Mouse (Mus musculus): ENCODE measurements around the gene Trim31. TPM values are rescaled to one million over a fixed set of nuclear protein-coding genes. Genes with fewer than 3 reads are reported as not detected.
"Not testable (repeated sequence)": the region's sequence is repeated elsewhere in the genome, so short reads cannot be mapped to it uniquely, and the experiment has no call there.

Trim31 gene
- polyA plus RNA-seq, 1 experiment from 2014 or later = not detected

DNA sequence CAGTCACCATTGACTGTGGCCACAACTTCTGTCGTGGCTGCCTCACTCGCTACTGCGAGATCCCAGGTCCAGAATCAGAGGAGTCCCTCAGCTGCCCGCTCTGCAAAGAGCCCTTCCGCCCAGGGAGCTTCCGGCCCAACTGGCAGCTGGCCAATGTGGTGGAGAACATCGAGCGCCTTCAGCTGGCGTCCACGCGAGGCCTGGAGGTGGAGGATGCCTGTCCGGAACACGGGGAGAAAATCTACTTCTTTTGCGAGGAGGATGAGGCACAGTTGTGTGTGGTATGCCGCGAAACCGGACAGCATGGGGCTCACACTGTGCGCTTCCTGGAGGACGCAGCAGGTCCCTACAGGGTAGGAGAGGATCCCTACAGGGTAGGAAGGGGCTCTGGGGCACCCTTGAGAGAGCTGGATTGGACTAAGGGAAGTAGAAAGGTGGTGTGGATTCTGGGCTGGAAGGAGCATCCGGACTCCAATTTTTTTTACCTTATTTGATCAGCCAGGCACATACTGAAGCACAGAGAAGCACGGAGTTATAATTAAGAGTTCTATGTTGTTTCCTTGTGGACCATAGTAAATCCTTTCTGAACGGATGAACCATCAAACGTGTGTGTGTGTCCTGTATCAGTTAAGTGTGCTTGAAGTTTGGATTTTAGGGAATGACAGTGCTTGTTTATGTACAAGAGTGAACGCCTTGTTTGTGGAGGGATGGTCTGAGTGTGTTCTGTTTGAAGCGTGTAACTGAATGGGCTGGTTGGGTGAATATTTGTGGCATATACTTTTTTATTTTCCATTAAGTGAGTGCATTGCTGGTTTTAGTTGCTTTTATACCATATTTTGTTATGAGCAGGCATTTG lies 27.7 kb upstream of the Trim31 start:
- H3K36me3 ChIP-seq = no peaks in the 10 kb centered on the region
- H3K27ac ChIP-seq (replicated peaks) = no peak overlapping the region
- no peak overlapping the region for H3K4me3 ChIP-seq
- no peak for ATAC-seq (ENCODE audit: low FRiP score, low read depth)
- peaks cover 16% of the 10 kb centered on the region for H3K27me3 ChIP-seq
- no peaks in the 10 kb centered on the region for H3K9me3 ChIP-seq
- no peak overlapping the region for H3K4me2 ChIP-seq (replicated peaks)
- no peak overlapping the region for H3K9ac ChIP-seq (replicated peaks)
- WGBS = 79% methylated on average over 25 of the region's 25 CpGs
- peaks cover 2% of the 10 kb centered on the region; the same call in 1 of the 2 replicates for H3K4me1 ChIP-seq

DNA sequence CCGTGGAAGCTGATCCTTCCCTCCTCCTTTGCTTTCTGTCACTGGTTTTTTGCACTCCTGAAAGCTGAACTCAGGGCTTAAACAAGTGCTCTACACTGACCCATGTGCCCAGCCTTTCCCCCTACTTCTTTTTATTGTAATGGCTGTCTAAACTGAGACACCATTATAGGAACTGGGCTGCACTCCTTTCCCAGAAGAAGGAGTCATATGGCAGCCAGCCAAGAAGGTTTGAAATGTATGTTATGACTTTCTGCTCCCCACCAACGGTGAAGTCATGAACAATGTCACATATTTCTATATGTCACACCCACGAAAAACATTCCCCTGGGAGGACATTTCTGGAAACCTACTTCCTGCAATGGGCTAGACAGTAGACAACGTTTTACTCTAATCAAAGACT lies 23.3 kb upstream of the Trim31 start:
- WGBS = 74% methylated on average over 4 of the region's 4 CpGs
- Histone ChIP-seq H3K4me1 (no peaks in the 10 kb centered on the region), H3K36me3 (no peaks in the 10 kb centered on the region), H3K4me3 (no peak overlapping the region), H3K9ac (replicated peaks) (no peak overlapping the region), H3K27ac (replicated peaks) (no peak overlapping the region), H3K27me3 (no peaks in the 10 kb centered on the region), H3K4me2 (replicated peaks) (no peak overlapping the region), H3K9me3 (no peaks in the 10 kb centered on the region)
- ATAC-seq (ENCODE audit: low FRiP score, low read depth) = no peak

DNA sequence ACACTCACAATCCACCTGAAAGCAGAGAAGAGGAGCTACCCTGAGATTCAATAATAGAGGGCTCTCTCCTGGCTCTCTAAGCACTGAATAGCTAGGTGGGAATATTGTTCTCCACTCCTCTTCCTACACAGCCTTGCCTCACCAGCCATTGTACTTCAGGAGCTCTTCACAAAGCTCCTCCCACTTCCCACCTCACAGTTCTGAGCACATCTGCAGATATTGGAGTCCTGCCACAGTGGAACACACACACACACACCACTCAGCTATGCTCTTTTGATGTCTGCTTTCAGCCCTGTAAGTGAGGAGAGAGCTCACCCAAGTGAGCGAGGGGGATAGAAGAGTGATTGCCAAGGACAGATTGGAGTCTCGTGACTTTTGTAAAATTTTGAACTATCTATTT lies 14.6 kb upstream of the Trim31 start:
- Histone ChIP-seq H3K27me3 (no peaks in the 10 kb centered on the region), H3K27ac (replicated peaks) (no peak overlapping the region), H3K4me2 (replicated peaks) (no peak overlapping the region), H3K4me1 (no peaks in the 10 kb centered on the region), H3K36me3 (no peaks in the 10 kb centered on the region), H3K9ac (replicated peaks) (no peak overlapping the region), H3K4me3 (no peak overlapping the region), H3K9me3 (no peaks in the 10 kb centered on the region)
- ATAC-seq (ENCODE audit: low FRiP score, low read depth) = no peak
- 73% methylated on average over 2 of the region's 2 CpGs for WGBS

DNA sequence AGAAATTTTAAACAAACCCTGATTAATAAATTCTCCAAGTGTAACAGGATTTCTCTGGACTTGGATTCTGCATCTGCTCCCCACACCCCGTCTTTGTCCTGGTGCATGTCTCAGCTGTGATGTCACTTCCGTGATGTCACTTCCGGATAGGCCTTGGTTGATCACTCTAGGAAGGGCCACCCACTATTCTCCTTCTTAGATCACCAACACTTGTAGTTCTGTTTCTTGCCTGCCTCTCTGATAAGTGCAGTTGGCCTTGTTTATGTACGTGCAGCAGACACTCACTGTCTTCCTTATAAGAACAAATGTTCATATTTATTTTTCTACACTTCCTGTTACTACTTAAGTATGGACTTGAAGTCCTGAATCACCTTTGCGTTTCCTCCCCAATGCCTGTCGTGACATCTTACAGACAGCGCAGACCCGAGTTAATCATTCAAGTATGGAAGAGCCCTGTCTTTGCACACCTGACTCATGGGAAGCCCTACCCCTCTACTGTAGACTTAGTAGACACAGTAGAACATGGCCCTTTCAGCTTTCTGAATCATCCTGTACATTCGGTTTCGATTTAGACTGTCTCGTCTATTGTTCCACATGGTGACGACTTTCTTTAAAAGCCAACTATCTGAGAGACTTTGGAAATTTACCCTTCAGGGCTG lies 12.7 kb upstream of the Trim31 start:
- Histone ChIP-seq H3K4me3 (no peak overlapping the region), H3K4me2 (replicated peaks) (no peak overlapping the region), H3K4me1 (no peaks in the 10 kb centered on the region), H3K9me3 (no peaks in the 10 kb centered on the region), H3K27me3 (no peaks in the 10 kb centered on the region), H3K9ac (replicated peaks) (no peak overlapping the region), H3K27ac (replicated peaks) (no peak overlapping the region), H3K36me3 (no peaks in the 10 kb centered on the region)
- 95% methylated on average over 12 of the region's 12 CpGs for WGBS
- no peak for ATAC-seq (ENCODE audit: low FRiP score, low read depth)

DNA sequence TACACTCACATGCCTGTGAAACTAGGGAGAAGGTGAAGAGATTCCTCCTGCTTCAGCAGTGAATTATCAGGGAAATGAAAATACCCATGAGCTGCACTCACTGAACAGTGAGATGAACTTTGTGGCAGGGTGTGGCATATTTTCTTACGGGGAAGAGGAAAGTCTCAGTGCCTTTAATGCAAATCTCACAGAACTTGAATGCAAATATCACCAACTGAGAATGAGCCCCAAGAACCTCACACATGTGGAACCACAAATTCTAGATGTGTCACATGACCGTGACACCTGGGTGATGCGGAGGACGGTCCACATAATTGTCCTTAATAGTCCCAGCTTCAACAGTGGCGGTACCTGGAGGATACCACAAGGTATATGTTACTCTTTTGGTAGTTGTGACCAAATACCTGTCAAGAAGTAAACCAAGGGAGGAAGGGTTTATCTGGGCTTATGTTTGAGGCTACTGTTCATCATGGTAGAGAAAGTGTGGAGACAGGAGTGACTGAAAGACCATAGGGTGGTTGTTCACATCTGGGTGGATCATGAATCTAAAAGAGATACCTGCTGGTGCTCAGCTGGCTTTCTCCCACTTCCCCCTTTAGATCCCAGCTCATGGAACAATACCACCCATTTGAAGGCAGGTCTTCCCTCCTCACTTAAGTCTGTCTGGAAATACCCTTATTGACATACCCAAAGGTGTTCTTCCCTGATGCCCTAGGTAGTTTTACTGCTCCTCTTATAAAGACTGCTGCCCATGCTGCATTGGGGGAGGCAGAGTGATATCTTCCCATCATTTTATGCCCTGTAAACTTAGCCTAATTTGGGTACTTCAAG lies 7.6 kb upstream of the Trim31 start, which contains the start of gene Trim40:
Gene Trim40 (minus strand): TSS at position 51 of the 831 bp plus-strand sequence.
- 92% methylated on average over 5 of the region's 5 CpGs for WGBS
- no peak within 1 kb of the TSS for H3K4me3 ChIP-seq
- no peak within 1 kb of the TSS for H3K27ac ChIP-seq (replicated peaks)
- no peak within 1 kb of the TSS for H3K9ac ChIP-seq (replicated peaks)
- H3K4me2 ChIP-seq (replicated peaks) = no peak within 1 kb of the TSS
- no peaks in the 10 kb centered on the region for H3K27me3 ChIP-seq
- no peaks in the 10 kb centered on the region for H3K36me3 ChIP-seq
- no peaks in the 10 kb centered on the region for H3K9me3 ChIP-seq
- H3K4me1 ChIP-seq = no peaks in the 10 kb centered on the region
- no peak for ATAC-seq (ENCODE audit: low FRiP score, low read depth)

DNA sequence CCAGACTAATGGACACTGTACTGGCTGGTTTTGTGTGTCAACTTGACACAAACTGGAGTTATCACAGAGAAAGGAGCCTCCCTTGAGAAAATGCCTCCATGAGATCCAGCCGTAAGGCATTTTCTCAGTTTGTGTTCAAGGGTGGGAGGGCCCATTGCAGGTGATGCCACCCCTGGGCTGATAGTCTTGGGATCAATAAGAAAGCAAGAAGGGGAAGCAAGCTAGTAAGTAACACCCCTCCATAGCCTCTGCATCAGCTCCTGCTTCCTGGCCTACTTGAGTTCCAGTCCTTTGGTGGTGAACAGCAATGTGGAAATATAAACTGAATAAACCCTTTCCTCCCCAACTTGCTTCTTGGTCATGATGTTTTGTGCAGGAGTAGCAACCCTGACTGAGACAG lies 6.4 kb upstream of the Trim31 start:
- H3K27ac ChIP-seq (replicated peaks); H3K9ac ChIP-seq (replicated peaks); H3K36me3 ChIP-seq; H3K4me2 ChIP-seq (replicated peaks); ATAC-seq (ENCODE audit: low FRiP score, low read depth); H3K27me3 ChIP-seq; H3K4me3 ChIP-seq; H3K4me1 ChIP-seq; H3K9me3 ChIP-seq: not testable (repeated sequence)
- 92% methylated on average over 1 of the region's 1 CpGs for WGBS

DNA sequence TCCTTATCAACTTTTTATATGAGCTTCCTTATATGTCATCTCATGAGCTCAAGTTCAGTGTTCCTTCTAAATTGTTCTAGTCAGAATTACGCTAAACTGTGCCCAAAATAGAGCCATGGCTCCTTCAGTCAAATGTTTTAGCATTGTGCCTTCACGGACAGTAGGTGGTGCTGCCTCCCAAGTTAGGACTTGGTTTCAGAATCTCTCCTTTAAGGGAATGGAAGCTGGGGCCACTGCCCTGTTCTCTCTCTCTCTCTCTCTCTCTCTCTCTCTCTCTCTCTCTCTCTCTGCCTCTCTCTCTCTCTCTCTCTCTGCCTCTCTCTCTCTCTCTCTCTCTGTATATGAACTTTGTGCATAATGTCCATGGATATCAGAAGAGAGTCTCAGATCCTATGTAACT lies 5.6 kb upstream of the Trim31 start:
- no peak overlapping the region for H3K27ac ChIP-seq (replicated peaks)
- no peak overlapping the region for H3K4me2 ChIP-seq (replicated peaks)
- no peaks in the 10 kb centered on the region for H3K36me3 ChIP-seq
- H3K9me3 ChIP-seq = no peaks in the 10 kb centered on the region
- no peaks in the 10 kb centered on the region for H3K27me3 ChIP-seq
- ATAC-seq (ENCODE audit: low FRiP score, low read depth) = peak; percentile 47; the same call in 1 of the 2 replicates
- H3K4me1 ChIP-seq = no peaks in the 10 kb centered on the region
- 13% methylated on average over 2 of the region's 2 CpGs for WGBS
- no peak overlapping the region for H3K4me3 ChIP-seq
- no peak overlapping the region for H3K9ac ChIP-seq (replicated peaks)

DNA sequence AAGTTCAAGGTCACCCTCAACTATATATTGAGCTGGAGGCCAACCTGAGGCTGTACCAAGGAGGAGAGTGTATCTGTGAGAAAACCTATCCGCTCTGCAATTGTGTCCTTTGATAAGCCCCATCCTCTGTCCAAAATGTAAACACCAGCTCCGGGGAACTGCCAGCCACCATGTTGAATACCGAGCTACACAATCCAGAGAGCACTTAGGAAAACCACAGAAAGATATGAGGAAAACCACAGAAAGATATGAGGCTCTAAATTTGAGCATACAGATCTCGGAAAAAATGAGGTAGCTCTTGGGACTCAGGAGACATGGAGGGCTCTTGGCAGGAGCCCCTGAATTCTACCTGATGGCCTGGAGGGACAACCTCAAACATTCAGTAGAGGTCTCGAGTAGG lies 4.5 kb upstream of the Trim31 start:
- no peaks in the 10 kb centered on the region for H3K27me3 ChIP-seq
- no peak overlapping the region for H3K9ac ChIP-seq (replicated peaks)
- WGBS = 80% methylated on average over 5 of the region's 5 CpGs
- H3K4me2 ChIP-seq (replicated peaks) = no peak overlapping the region
- no peak overlapping the region for H3K4me3 ChIP-seq
- H3K27ac ChIP-seq (replicated peaks) = no peak overlapping the region
- H3K9me3 ChIP-seq = no peaks in the 10 kb centered on the region
- ATAC-seq (ENCODE audit: low FRiP score, low read depth) = no peak
- H3K4me1 ChIP-seq = no peaks in the 10 kb centered on the region
- no peaks in the 10 kb centered on the region for H3K36me3 ChIP-seq

DNA sequence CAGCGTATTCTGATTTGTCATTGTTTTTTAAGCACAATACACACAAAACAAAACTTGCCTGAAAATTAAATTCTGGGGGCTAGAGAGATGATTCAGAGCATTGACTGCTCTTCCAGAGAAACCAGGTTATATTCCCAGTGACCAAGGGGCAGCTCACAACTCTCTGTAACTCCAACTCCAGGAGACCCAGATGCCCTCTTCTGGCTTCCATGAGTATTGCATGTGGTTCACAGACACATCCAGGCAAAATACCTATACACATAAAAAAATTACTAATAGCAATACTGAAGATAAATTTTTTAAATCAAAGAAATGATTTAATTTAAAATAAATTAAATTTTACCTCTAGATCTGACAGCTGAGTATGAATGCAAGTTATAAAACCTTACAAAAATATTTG lies 1.3 kb upstream of the Trim31 start:
- no peaks in the 10 kb centered on the region for H3K27me3 ChIP-seq
- no peaks in the 10 kb centered on the region for H3K9me3 ChIP-seq
- H3K4me1 ChIP-seq = no peaks in the 10 kb centered on the region
- H3K27ac ChIP-seq (replicated peaks) = no peak overlapping the region
- ATAC-seq (ENCODE audit: low FRiP score, low read depth) = no peak
- H3K9ac ChIP-seq (replicated peaks) = no peak overlapping the region
- WGBS = 100% methylated on average over 1 of the region's 1 CpGs
- H3K4me3 ChIP-seq = no peak overlapping the region
- H3K4me2 ChIP-seq (replicated peaks) = no peak overlapping the region
- no peaks in the 10 kb centered on the region for H3K36me3 ChIP-seq

DNA sequence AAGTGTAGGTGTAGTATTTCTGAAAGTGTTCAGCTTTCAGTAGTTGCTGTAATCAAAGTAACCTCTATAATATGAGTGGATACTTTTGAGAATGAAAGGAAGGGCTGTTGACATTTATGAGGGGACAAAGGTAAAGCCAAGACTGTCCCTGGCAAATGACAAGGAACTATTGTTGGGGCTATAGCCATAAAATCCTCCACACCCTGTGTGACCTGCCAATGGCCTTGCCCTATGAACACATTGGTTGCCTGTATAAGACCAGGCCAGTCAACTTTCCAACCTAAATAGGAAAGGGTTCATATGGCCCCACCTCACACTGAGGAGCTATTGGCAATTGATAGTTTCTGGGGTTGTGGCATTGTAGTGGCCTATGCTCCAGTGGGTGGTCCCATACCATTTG lies 853 bp upstream of the Trim31 start:
- Histone ChIP-seq H3K4me1 (no peaks in the 10 kb centered on the region), H3K9me3 (no peaks in the 10 kb centered on the region), H3K36me3 (no peaks in the 10 kb centered on the region), H3K4me3 (no peak overlapping the region), H3K27ac (replicated peaks) (no peak overlapping the region), H3K27me3 (no peaks in the 10 kb centered on the region), H3K4me2 (replicated peaks) (no peak overlapping the region), H3K9ac (replicated peaks) (no peak overlapping the region)
- ATAC-seq (ENCODE audit: low FRiP score, low read depth) = no peak

DNA sequence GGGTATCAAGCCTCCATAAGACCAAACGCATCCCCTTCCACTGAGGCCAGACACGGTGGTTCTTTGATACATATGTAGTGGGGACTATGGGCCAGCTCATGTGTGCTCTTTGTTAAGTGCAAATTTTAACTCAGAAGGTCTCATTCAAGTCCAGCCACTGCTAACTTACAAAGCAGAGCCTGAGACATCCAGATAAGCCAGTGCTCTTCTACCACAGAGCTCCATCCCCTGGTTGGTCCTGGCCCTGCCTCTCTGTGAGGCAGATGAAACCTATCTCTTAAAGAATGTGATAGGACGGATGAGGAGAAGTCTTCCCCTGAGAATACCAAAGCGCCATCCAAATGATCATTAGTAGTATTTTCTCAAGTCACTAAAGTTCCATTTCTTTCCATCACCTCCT lies 1.5 kb downstream of the Trim31 start:
- WGBS = 82% methylated on average over 4 of the region's 4 CpGs
- no peak overlapping the region for H3K27ac ChIP-seq (replicated peaks)
- no peaks in the 10 kb centered on the region for H3K9me3 ChIP-seq
- H3K27me3 ChIP-seq = no peaks in the 10 kb centered on the region
- ATAC-seq (ENCODE audit: low FRiP score, low read depth) = no peak
- no peak overlapping the region for H3K4me2 ChIP-seq (replicated peaks)
- H3K9ac ChIP-seq (replicated peaks) = no peak overlapping the region
- H3K36me3 ChIP-seq = no peaks in the 10 kb centered on the region
- no peak overlapping the region for H3K4me3 ChIP-seq
- H3K4me1 ChIP-seq = no peaks in the 10 kb centered on the region

DNA sequence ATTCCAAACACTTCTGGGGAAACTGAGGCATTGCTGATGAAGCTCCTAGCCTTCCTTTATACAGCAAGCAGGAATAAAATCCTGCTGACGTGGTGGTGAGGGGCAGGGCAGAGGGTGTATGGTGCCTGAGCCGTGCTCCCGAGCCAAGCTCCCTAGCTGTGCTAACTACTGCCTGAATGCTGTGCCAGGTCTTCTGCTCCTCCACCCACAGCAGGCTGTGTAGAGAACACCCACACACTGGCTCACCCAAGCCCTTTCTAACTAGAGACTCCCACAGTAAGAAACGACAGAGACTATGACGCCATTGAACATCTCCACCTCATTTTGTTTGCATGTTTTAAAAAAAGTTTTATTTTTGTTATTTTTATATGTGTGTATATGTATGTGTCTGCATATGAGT lies 2.1 kb downstream of the Trim31 start:
- Histone ChIP-seq H3K9me3 (no peaks in the 10 kb centered on the region), H3K27me3 (no peaks in the 10 kb centered on the region), H3K4me1 (no peaks in the 10 kb centered on the region), H3K4me3 (no peak overlapping the region), H3K36me3 (no peaks in the 10 kb centered on the region), H3K27ac (replicated peaks) (no peak overlapping the region), H3K4me2 (replicated peaks) (no peak overlapping the region), H3K9ac (replicated peaks) (no peak overlapping the region)
- no peak for ATAC-seq (ENCODE audit: low FRiP score, low read depth)
- 85% methylated on average over 5 of the region's 5 CpGs for WGBS

Measured in midbrain, embryonic 12.5 days (tissue).